Mouse (Mus musculus) ES-Bruce4 (cell line): ENCODE results near the gene Simc1. TPM values are rescaled to one million over a fixed set of nuclear protein-coding genes. Genes with fewer than 3 reads are reported as not detected.

Experiments used
- H3K27ac ChIP-seq: 2 replicates; pipeline ENCODE4 v1.5.1; 2012; ENCODE audit warnings: low read length, inconsistent platforms; ENCODE audit not compliant: insufficient read depth
- H3K27me3 ChIP-seq: 2 replicates; pipeline ENCODE4 v1.6.1; 2012; ENCODE audit warnings: mild to moderate bottlenecking, low read length, inconsistent platforms; ENCODE audit not compliant: control insufficient read depth, poor library complexity, insufficient read depth, severe bottlenecking
- H3K36me3 ChIP-seq: 2 replicates; pipeline ENCODE4 v1.6.1; 2012; ENCODE audit warnings: inconsistent platforms, mild to moderate bottlenecking, low read length, moderate library complexity; ENCODE audit not compliant: control insufficient read depth, poor library complexity, insufficient read depth, severe bottlenecking
- H3K4me1 ChIP-seq: one replicate; pipeline ENCODE4 v1.8.1; 2011; ENCODE audit warnings: low read length; ENCODE audit not compliant: control insufficient read depth, insufficient read depth
- H3K4me3 ChIP-seq: 2 replicates; pipeline ENCODE4 v1.5.1; 2011; ENCODE audit warnings: low read depth, mild to moderate bottlenecking, low read length
- H3K9ac ChIP-seq: 2 replicates; pipeline ENCODE4 v1.6.1; 2012; ENCODE audit warnings: low read depth, mild to moderate bottlenecking, inconsistent platforms; ENCODE audit not compliant: poor library complexity, severe bottlenecking
- H3K9me3 ChIP-seq: replicated peaks from 2 replicates; pipeline ENCODE4 v1.6.1; 2012; ENCODE audit warnings: mild to moderate bottlenecking, low read length, inconsistent platforms; ENCODE audit not compliant: control insufficient read depth, poor library complexity, insufficient read depth, severe bottlenecking
- CTCF ChIP-seq: IDR thresholded peaks from one replicate; pipeline ENCODE4 v1.8.1; 2011; ENCODE audit warnings: low read depth, low read length
- EP300 ChIP-seq: IDR thresholded peaks from 2 replicates; pipeline ENCODE4 v1.6.1; 2011; ENCODE audit warnings: low read depth, low read length; ENCODE audit not compliant: insufficient read depth
- POLR2A ChIP-seq: IDR thresholded peaks from one replicate; pipeline ENCODE4 v1.8.1; 2011; ENCODE audit warnings: low read length; ENCODE audit not compliant: insufficient read depth
- polyA plus RNA-seq: library from polyadenylated mRNA; stranded (reverse); fragments of >200 nt; gene quantifications from 2 replicates; pipeline ENCODE4 v1.2.4, GENCODE M21; 2011; ENCODE audit warnings: low read depth; ENCODE audit not compliant: missing spikeins, insufficient read depth, insufficient read length

The Simc1 gene
- polyA plus RNA-seq, 1 experiment, result 19.1 TPM

DNA sequence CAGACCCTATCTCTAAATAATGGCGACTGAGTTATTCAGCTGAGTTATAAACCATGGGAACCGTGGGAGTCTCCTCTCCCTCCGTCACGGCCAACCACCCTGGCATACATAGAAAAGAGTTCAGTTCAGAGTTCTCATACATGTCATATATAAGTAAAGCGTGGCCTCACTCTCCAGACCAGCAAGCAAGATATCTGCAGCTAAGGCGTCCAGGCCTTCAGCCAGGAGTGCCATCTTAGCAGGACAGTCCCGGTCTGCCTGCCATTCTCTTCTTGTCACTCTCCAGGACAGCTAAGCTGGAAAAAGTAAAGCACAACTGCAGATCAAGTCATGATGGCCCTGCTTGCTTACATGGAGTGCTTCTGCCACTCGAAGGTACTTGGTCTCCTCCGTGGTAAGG, 52.6 kb downstream of the Simc1 start:
- H3K27me3 ChIP-seq, result no peaks in the 10 kb centered on the region
- no peak overlapping the region for H3K27ac ChIP-seq
- TF ChIP-seq EP300 (no peak), CTCF (no peak), POLR2A (no peak)
- no peaks in the 10 kb centered on the region for H3K9me3 ChIP-seq
- no peaks in the 10 kb centered on the region for H3K4me1 ChIP-seq
- peaks cover 57% of the 10 kb centered on the region for H3K36me3 ChIP-seq
- H3K4me3 ChIP-seq, result no peak overlapping the region
- no peak overlapping the region for H3K9ac ChIP-seq

DNA sequence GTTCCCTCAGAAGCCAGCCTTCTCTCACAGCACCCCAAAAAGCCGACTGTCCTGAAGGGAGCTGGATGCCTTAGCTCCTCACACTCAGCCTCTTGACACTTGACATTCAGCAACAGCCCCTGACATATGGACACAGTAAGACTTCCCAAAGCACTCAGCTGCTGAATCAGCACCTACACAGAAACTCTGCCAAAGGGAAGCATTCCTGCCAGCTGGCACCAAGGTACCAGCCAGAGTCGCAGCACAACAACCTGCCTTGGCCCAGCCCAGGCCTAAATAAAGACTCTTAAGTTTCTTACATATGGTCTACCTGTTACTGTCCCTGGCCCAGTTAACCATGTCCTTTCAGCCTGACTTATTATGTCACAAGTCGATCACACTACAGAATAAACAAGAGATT, 53.2 kb downstream of the Simc1 start:
- H3K36me3 ChIP-seq, result peaks cover 51% of the 10 kb centered on the region
- no peaks in the 10 kb centered on the region for H3K27me3 ChIP-seq
- no peaks in the 10 kb centered on the region for H3K4me1 ChIP-seq
- TF ChIP-seq POLR2A, result no peak
- no peak for TF ChIP-seq EP300
- no peak for TF ChIP-seq CTCF
- no peaks in the 10 kb centered on the region for H3K9me3 ChIP-seq
- H3K9ac ChIP-seq, result no peak overlapping the region
- no peak overlapping the region for H3K4me3 ChIP-seq
- no peak overlapping the region for H3K27ac ChIP-seq

GRCm38 (mm10) chr13:54557652-54558051, 54.1 kb downstream of the Simc1 start:
- Histone ChIP-seq H3K4me1 (no peaks in the 10 kb centered on the region), H3K36me3 (peaks cover 49% of the 10 kb centered on the region), H3K27ac (no peak overlapping the region), H3K9ac (no peak overlapping the region), H3K27me3 (no peaks in the 10 kb centered on the region), H3K4me3 (no peak overlapping the region), H3K9me3 (no peaks in the 10 kb centered on the region)
- TF ChIP-seq POLR2A (no peak), CTCF (no peak), EP300 (no peak)

- peaks cover 35% of the 10 kb centered on the region for H3K36me3 ChIP-seq
- no peak overlapping the region for H3K4me3 ChIP-seq
- TF ChIP-seq CTCF (no peak), EP300 (no peak), POLR2A (no peak)
These were observed 56.1 kb downstream of the Simc1 start for GRCm38 (mm10) chr13:54559656-54560055.

DNA sequence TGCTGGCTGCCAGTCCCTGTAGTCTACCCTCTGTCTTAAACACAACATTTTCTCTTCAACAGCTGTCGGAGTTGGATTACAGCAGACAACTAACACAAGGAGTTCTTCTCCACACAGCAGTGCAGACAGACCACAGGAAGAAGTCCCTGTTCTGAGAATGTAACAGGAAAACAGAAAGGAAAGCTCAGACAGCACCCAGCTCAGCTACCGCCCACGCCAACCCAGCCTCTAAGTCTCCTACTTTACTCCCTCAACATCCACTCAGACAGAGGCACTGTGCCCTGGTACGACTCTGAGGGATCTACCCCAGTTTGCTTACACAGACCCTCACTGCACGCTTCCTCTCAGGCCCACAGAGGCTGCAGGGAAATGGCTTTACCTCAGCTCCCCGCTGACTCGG, 57.0 kb downstream of the Simc1 start:
- no peaks in the 10 kb centered on the region for H3K4me1 ChIP-seq
- H3K9me3 ChIP-seq, result no peaks in the 10 kb centered on the region
- H3K27me3 ChIP-seq, result no peaks in the 10 kb centered on the region
- peaks cover 34% of the 10 kb centered on the region for H3K36me3 ChIP-seq
- no peak overlapping the region for H3K27ac ChIP-seq
- TF ChIP-seq POLR2A, result no peak
- TF ChIP-seq EP300, result no peak
- no peak for TF ChIP-seq CTCF
- no peak overlapping the region for H3K4me3 ChIP-seq
- no peak overlapping the region for H3K9ac ChIP-seq

More at GRCm38 (mm10) chr13:54559656-54560055, 56.1 kb downstream of the Simc1 start:
- no peak overlapping the region for H3K9ac ChIP-seq
- H3K27me3 ChIP-seq, result no peaks in the 10 kb centered on the region
- H3K4me1 ChIP-seq, result no peaks in the 10 kb centered on the region
- H3K27ac ChIP-seq, result no peak overlapping the region
- H3K9me3 ChIP-seq, result no peaks in the 10 kb centered on the region

- no peaks in the 10 kb centered on the region for H3K27me3 ChIP-seq
- H3K9me3 ChIP-seq, result no peaks in the 10 kb centered on the region
- H3K27ac ChIP-seq, result no peak overlapping the region
- no peak overlapping the region for H3K9ac ChIP-seq
- H3K4me1 ChIP-seq, result no peaks in the 10 kb centered on the region
- H3K4me3 ChIP-seq, result no peak overlapping the region
- H3K36me3 ChIP-seq, result peaks cover 25% of the 10 kb centered on the region
- TF ChIP-seq CTCF, result no peak
- no peak for TF ChIP-seq EP300
- TF ChIP-seq POLR2A, result no peak
These were observed 59.0 kb downstream of the Simc1 start for GRCm38 (mm10) chr13:54562562-54562961.
